Mouse (Mus musculus) layer of hippocampus, postnatal 36 days (tissue): ENCODE data around the gene Nkain4. TPM values are rescaled to one million over a fixed set of nuclear protein-coding genes. Genes with fewer than 3 reads are reported as not detected.

Experiments used
- DNase-seq, 2 experiments: peaks; one replicate each; pipeline ENCODE4 v3.0.0; 2022
- microRNA-seq, 2 experiments: library from miRNA; unstranded; fragments of <30 nt; microRNA quantifications; one replicate each; pipeline ENCODE4 v1.2.0; 2021
- total RNA-seq, 2 experiments: library from RNA; stranded (reverse); gene quantifications; 2 replicates each; pipeline ENCODE4 v1.2.3; 2021

The Nkain4 gene
- total RNA-seq, 2 experiments from 2014 or later, result 54.5 to 57.2 TPM

DNA sequence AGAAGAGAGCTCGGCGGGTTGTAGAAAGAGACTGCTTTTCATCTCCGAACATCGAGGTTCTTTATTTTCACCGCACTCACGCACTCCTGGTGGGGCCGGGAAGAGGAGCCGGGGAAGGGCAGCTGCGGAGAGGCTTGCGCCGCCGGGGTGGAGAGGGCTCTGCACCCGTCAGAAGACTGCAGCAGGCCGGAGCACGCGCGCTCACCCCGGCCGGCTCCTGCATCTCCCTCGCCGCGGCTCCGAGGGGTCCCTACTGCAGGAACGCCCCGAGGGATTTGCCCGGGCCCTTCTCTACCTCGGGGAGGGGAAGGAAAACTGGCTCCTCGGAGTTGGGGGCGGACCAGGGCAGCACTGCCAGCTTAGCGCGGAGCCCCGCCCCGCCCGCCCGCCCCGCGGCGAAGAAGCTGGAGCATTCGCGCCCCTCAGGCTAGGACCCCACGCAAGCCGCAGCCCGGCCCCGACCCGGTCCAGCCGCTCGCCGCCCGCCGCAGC, 60.9 kb downstream of the Nkain4 start:
- peak; percentile 55 to 60 for DNase-seq

- DNase-seq, result peak; percentile 89 to 90
These were observed 61.5 kb downstream of the Nkain4 start for GRCm38 (mm10) chr2:180892841-180893521.

GRCm38 (mm10) chr2:180891835-180892323, 62.6 kb downstream of the Nkain4 start:
- DNase-seq, result no peak

- DNase-seq, result peak; percentile 67 to 68
These were observed 63.2 kb downstream of the Nkain4 start for GRCm38 (mm10) chr2:180891075-180891834.

GRCm38 (mm10) chr2:180890422-180891074, 64.0 kb downstream of the Nkain4 start:
- DNase-seq, result peak in 1 of 2 experiments; percentile 26

DNA sequence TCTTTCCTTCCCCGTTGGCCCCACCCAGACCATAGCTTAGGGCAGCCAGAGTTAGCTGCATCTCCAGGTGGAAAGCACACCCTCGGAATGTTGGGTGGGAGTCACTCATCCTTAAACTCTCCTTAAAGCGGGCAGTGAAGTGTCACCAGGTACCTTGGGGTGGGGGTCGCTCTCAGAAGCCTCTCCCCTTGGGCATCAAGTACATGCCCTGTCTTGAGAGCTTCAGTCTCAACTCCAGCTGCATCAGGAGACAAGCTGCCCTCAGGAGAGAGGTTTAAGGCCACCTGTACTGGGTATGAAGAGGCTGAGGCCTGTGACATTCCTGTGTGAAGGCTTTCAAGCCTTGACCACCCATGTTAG, 64.6 kb downstream of the Nkain4 start:
- no peak for DNase-seq

GRCm38 (mm10) chr2:180889271-180889920, 65.1 kb downstream of the Nkain4 start:
- DNase-seq, result no peak

- no peak for DNase-seq
These were observed 69.2 kb downstream of the Nkain4 start for GRCm38 (mm10) chr2:180885270-180885669.

Small RNAs within 50 kb of the gene (microRNA-seq; reads per million reads assigned to microRNA genes)
- 0.21 to 0.30 reads per million in 2 experiments for gene Mir124a-3

Other genes starting within 250 kb of the Nkain4 start
- gene Dido1, start 244.7 kb downstream of the Nkain4 start, total RNA-seq, result 10 to 100 TPM; 52.2 to 61.1 TPM
- 10 to 100 TPM; 63.3 to 63.4 TPM for gene Gid8, start 244.6 kb downstream of the Nkain4 start, total RNA-seq
- under 1 TPM in 1 of 2 experiments, not detected in 1; 0.51 TPM for gene Slc17a9, start 229.4 kb downstream of the Nkain4 start, total RNA-seq
- gene Bhlhe23, start 177.8 kb downstream of the Nkain4 start, total RNA-seq, result not detected
- gene Ythdf1, start 33.8 kb downstream of the Nkain4 start, total RNA-seq, result 10 to 100 TPM; 52.3 to 52.4 TPM
- gene Birc7, start 25.7 kb downstream of the Nkain4 start, total RNA-seq, result under 1 TPM in 1 of 2 experiments, not detected in 1; 0.33 TPM
- 100 to 1,000 TPM; 121 to 130 TPM for gene Arfgap1, start 12.5 kb upstream of the Nkain4 start, total RNA-seq
- 1 to 10 TPM; 2.5 to 3.2 TPM for gene Col20a1, start 31.8 kb upstream of the Nkain4 start, total RNA-seq
- 10 to 100 TPM; 14.1 to 14.4 TPM for gene Chrna4, start 88.8 kb upstream of the Nkain4 start, total RNA-seq
- gene Kcnq2, start 180.6 kb upstream of the Nkain4 start, total RNA-seq, result 100 to 1,000 TPM; 336 to 348 TPM
- 1,000 to 10,000 TPM; 1,091 to 1,130 TPM for gene Eef1a2, start 202.3 kb upstream of the Nkain4 start, total RNA-seq
- gene Ppdpf, start 232.5 kb upstream of the Nkain4 start, total RNA-seq, result 100 to 1,000 TPM in 1 of 2 experiments, 10 to 100 TPM in 1; 92.0 to 106 TPM
- under 1 TPM in 1 of 2 experiments, not detected in 1; 0.10 TPM for gene Ptk6, start 248.1 kb upstream of the Nkain4 start, total RNA-seq